8 mouse cellular contexts compared by ENCODE assay signal in the genomic region with DNA sequence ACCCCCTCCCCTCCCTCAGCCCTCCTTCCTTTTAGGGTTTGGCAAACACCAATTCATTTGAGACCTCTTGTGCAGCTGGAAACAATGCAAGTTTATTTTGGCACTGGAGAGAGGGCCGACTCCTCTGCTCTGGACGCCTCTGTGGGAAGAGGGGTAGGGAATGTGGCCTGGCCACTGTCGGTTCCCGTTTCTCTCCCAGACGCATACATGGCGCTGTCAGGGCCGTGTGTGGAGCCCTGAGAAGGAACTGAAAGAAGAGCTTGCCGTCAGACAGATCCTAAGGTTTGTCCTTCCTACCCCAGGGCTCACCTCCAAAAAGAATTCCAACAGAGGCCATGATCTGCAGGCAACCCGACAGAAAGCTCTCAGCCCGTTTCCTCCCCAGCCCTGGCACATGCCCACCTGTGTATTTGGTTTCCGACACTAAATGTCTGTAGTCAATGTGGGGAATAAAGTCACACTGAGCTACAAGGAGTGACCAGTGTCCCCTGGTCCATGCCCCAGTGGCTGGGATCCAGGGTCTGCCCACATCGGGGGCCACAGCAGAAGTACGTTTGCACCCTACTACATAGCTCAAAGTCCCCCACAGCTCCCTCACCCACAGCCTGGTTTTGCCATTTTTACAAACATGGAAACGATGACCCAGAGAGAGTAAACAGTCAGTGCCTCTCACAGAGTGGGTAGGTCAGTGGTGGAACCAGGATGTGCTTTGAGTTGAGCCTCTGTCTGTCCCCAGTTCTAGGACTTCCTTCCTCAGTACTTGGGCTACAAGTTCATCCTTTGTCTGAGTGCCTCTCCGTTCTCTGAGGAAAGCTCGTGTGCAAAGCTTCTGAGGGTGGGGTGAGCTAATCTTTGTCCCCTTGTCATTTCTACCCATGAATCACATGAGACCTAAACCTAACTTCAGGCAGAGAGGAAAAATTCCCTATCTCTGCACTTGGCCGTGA.
DNase-seq lines count a peak whose midpoint lies in the region; ATAC-seq lines count a peak whose summit lies in the region.
"Had no signal": no experiment of that assay in that cellular context is flagged by ENCODE, and none has a peak within 500 bp of the region (broad histone marks: within the 10 kb centered on the region; RNA-seq: fewer than 3 reads in every experiment).

No protein-coding gene starts in this region.

- H3K27me3 ChIP-seq in lung, embryonic 15.5 days, result no peaks in the 10 kb centered on the region
- H3K27me3 ChIP-seq: neural tube, embryonic 13.5 days had no signal

- peak; percentile 87 for DNase-seq in 3T3-L1 (ENCODE audit: low read depth, low spot score)
- DNase-seq in heart, postnatal 10 days, result peak; percentile 65 to 70
- DNase-seq in right cerebral cortex, adult 18-20 months, result no peak
- no peak for DNase-seq in layer of hippocampus, adult 9-11 months

- H3K4me2 ChIP-seq in lung, embryonic 15.5 days, result no peak overlapping the region
- H3K4me2 ChIP-seq: neural tube, embryonic 13.5 days had no signal

- H3K36me3 ChIP-seq in lung, embryonic 15.5 days, result no peaks in the 10 kb centered on the region
- H3K36me3 ChIP-seq: neural tube, embryonic 13.5 days had no signal

- H3K27ac ChIP-seq in brown adipose tissue, adult 24 weeks (replicated peaks; ENCODE audit: low read depth, low read length), result peak overlapping the region; percentile 24; the same call in 1 of the 2 replicates
- H3K27ac ChIP-seq in lung, embryonic 15.5 days, result peak overlapping the region; percentile 73
- H3K27ac ChIP-seq: neural tube, embryonic 13.5 days had no signal

- peaks cover 8% of the 10 kb centered on the region for H3K4me1 ChIP-seq in brown adipose tissue, adult 24 weeks (ENCODE audit: control insufficient read depth, insufficient read depth, insufficient read length, low read length)
- peaks cover 43% of the 10 kb centered on the region for H3K4me1 ChIP-seq in lung, embryonic 15.5 days

- no peaks in the 10 kb centered on the region for H3K9me3 ChIP-seq in lung, embryonic 15.5 days

- intact Hi-C loops in heart, postnatal 10 days (cut with DNase I), result no loop called here

- H3K4me3 ChIP-seq in brown adipose tissue, adult 24 weeks (ENCODE audit: insufficient read depth, low read depth, low read length), result no peak overlapping the region
- H3K4me3 ChIP-seq in lung, embryonic 15.5 days, result no peak overlapping the region
- H3K4me3 ChIP-seq: neural tube, embryonic 13.5 days had no signal

- WGBS in lung, embryonic 15.5 days, result 43% methylated on average over 17 of the region's 17 CpGs

- H3K9ac ChIP-seq in lung, embryonic 15.5 days, result no peak overlapping the region
- H3K9ac ChIP-seq: neural tube, embryonic 13.5 days had no signal

- ATAC-seq in lung, embryonic 15.5 days (ENCODE audit: borderline replicate concordance, extremely low read depth, low FRiP score, low TSS enrichment), result peak; percentile 39; the same call in 1 of the 2 replicates
- no peak for ATAC-seq in cerebellum, adult (ENCODE audit: insufficient number of reproducible peaks, low FRiP score, low TSS enrichment)

Comparison
In these comparisons a context has a peak if more than half of its experiments do, and no peak if none do; other contexts are left out.
1. DNase-seq: peak in 3T3-L1 (single experiment) and heart, postnatal 10 days (2 of 2); none in right cerebral cortex, adult 18-20 months (single experiment) and layer of hippocampus, adult 9-11 months (single experiment).